Mouse (Mus musculus) lung, embryonic 16.5 days (tissue): ENCODE measurements around the gene Trio. TPM values are rescaled to one million over a fixed set of nuclear protein-coding genes. Genes with fewer than 3 reads are reported as not detected.

ENCODE experiments used
- ATAC-seq: fragments of 200-750 bp; cut with Nextera tagmentation; 2 replicates; pipeline ENCODE4 v1.8.0; 2017; ENCODE audit warnings: low read depth, mild to moderate bottlenecking, moderate library complexity
- H3K27ac ChIP-seq: fragments of 300-500 bp; sonication (generic); 2 replicates; pipeline ENCODE4 v1.5.1; 2014; ENCODE audit warnings: mild to moderate bottlenecking, control low read depth, low read length
- H3K27me3 ChIP-seq: fragments of 300-500 bp; sonication (generic); 2 replicates; pipeline ENCODE4 v1.6.1; 2014; ENCODE audit warnings: low read depth, low read length, mixed read lengths; ENCODE audit not compliant: control insufficient read depth, insufficient read depth
- H3K36me3 ChIP-seq: fragments of 300-500 bp; sonication (generic); 2 replicates; pipeline ENCODE4 v1.6.1; 2014; ENCODE audit warnings: low read length; ENCODE audit not compliant: control insufficient read depth, insufficient read depth
- H3K4me1 ChIP-seq: fragments of 300-500 bp; sonication (generic); replicated peaks from 2 replicates; pipeline ENCODE4 v1.6.1; 2014; ENCODE audit warnings: low read length, mixed read lengths; ENCODE audit not compliant: control insufficient read depth, insufficient read depth
- H3K4me2 ChIP-seq: fragments of 300-500 bp; sonication (generic); 2 replicates; pipeline ENCODE4 v1.6.1; 2014; ENCODE audit warnings: low read depth, low read length, control low read depth
- H3K4me3 ChIP-seq: fragments of 300-500 bp; sonication (generic); 2 replicates; pipeline ENCODE4 v1.5.1; 2014; ENCODE audit warnings: mild to moderate bottlenecking, low read length, control low read depth
- H3K9ac ChIP-seq: fragments of 300-500 bp; sonication (generic); 2 replicates; pipeline ENCODE4 v1.6.1; 2014; ENCODE audit warnings: low read length, control low read depth
- H3K9me3 ChIP-seq: fragments of 300-500 bp; sonication (generic); 2 replicates; pipeline ENCODE4 v1.6.1; 2016; ENCODE audit warnings: low read length; ENCODE audit not compliant: control insufficient read depth
- WGBS: fragments of 180-500 bp; shearing (Covaris S2); extraction: QIAGEN DNeasy Blood & Tissue Kit; methylation state at CpG from one replicate; pipeline ENCODE4 v1.1.7; 2014; 5-methylcytosine and 5-hydroxymethylcytosine counted together
- polyA plus RNA-seq: library from polyadenylated mRNA; unstranded; fragments of >200 nt; fragmentation: Nextera tagmentation; extraction: Ambion mirVana; gene quantifications from 2 replicates; pipeline ENCODE4 v1.2.1, GENCODE M21; 2015

The Trio gene
- polyA plus RNA-seq, 1 experiment from 2014 or later: 16.4 TPM

DNA sequence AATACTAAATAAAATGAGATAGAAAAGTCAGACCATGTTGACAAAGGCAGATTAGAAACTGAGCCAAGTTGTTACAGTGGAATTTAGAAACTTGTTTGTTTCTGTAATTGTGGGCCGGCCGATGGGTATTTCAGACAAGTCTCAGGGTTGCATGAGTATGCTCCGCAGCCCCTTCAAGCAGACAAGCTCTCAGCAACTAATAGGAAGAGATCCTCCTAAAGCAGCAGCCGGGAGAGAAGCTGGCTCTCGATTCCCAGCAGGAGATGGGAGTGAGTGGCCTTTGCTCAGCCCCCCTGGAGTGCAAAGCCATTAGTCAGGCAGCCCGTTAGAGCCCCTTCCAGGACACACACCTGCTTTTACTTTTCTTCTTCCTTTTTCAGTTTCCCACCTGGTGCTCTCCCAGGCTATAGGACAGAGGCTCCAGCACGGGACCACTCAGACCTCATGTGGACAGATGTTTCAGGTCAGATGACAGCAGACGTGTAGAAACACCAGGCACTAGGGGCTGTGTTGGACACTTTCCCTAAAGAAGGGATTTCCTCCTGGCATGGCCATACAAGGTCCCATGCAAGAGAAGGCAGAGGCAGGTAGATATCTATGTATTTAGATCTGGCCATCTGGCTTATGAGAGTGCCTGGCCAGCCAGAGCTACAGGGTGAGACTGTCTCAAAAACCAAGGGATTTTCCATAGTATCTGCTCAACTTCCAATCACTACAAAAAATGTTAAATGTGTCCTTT is 26.9 kb downstream of the Trio start:
- no peaks in the 10 kb centered on the region for H3K36me3 ChIP-seq
- no peaks in the 10 kb centered on the region for H3K9me3 ChIP-seq
- ATAC-seq: no peak
- no peaks in the 10 kb centered on the region for H3K27me3 ChIP-seq
- WGBS: 20% methylated on average over 8 of the region's 8 CpGs
- peak overlapping the region; percentile 36; the same call in 1 of the 2 replicates for H3K27ac ChIP-seq
- no peak overlapping the region for H3K4me2 ChIP-seq
- H3K4me1 ChIP-seq: peaks cover 65% of the 10 kb centered on the region
- peak overlapping the region; percentile 20; the same call in 1 of the 2 replicates for H3K9ac ChIP-seq
- no peak overlapping the region for H3K4me3 ChIP-seq

DNA sequence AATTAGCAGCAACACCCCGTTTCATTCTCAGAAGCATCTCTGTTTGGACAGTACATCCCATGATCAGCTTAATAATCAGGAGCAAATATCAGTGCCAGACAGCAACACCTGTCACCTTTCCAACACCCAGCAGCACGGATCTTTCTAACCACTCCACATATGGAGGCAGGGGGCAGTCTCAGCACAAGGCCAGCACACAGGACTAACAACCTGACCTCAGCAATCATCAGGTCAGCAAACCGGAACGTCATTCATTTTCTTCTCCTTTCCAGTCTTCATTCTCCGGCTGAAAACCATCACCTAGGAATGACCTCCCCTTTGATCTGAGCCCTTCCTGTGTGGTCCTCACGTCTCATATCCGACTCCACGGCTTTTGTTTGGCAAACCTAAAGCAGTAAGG is 27.7 kb downstream of the Trio start:
- Histone ChIP-seq H3K27ac (peak overlapping the region; percentile 17), H3K27me3 (no peaks in the 10 kb centered on the region), H3K4me1 (peaks cover 72% of the 10 kb centered on the region), H3K36me3 (no peaks in the 10 kb centered on the region), H3K9ac (no peak overlapping the region), H3K4me2 (0 out of 2 replicates have a peak overlapping the region, but pooled peaks have one; percentile 8), H3K9me3 (no peaks in the 10 kb centered on the region), H3K4me3 (no peak overlapping the region)
- ATAC-seq: peak; percentile 7; the same call in 1 of the 2 replicates
- WGBS: 7% methylated on average over 8 of the region's 8 CpGs

DNA sequence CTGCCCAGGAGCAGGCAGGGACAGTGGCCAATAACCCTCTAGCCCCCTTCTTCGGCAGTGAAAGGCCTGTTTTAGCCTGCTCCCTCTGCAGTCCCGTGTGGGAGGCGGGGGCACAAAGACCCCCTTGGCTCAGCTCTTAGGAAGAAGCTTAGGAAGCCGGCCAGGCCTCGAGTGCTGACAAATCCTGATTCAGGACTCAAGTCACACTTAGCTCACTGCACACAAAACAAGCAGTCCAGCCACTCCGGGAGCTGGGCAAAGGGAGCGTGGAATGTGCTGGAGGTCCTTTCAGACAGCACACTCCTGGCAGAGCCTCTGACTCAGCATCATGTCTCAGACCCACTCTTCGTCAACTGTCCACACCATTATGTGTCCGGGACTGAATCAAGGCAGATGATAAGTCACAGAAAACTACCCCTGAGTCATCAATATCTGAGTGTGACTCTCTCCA is 28.2 kb downstream of the Trio start:
- Histone ChIP-seq H3K27ac (peak overlapping the region; percentile 17), H3K9me3 (no peaks in the 10 kb centered on the region), H3K36me3 (no peaks in the 10 kb centered on the region), H3K4me3 (no peak overlapping the region), H3K4me1 (peaks cover 74% of the 10 kb centered on the region), H3K27me3 (no peaks in the 10 kb centered on the region), H3K9ac (peak overlapping the region; percentile 8; the same call in 1 of the 2 replicates), H3K4me2 (0 out of 2 replicates have a peak overlapping the region, but pooled peaks have one; percentile 8)
- 13% methylated on average over 9 of the region's 9 CpGs for WGBS
- peak; percentile 82 for ATAC-seq

DNA sequence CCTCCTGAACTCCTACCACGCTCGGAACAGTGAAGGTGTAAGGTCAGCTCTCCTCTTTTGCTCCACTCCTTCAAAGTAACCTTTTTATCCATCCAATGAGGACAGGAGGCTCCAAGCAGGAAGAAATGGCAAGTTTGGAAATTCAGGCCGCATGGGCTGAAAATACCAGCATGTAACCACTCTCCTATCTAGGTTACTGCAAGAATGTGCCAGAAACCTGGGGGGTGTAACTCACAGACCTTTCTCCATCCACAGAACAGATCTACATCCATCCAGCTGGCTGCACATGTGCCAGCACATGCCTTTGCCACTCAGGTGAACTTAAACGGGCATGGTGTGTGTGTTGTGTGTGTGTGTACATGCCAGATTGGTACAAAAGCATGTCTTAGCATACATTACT is 28.9 kb downstream of the Trio start:
- no peak for ATAC-seq
- Histone ChIP-seq H3K4me3 (no peak overlapping the region), H3K27ac (no peak overlapping the region), H3K4me1 (peaks cover 80% of the 10 kb centered on the region), H3K9me3 (no peaks in the 10 kb centered on the region), H3K27me3 (no peaks in the 10 kb centered on the region), H3K4me2 (no peak overlapping the region), H3K9ac (no peak overlapping the region), H3K36me3 (no peaks in the 10 kb centered on the region)
- 80% methylated on average over 4 of the region's 4 CpGs for WGBS

DNA sequence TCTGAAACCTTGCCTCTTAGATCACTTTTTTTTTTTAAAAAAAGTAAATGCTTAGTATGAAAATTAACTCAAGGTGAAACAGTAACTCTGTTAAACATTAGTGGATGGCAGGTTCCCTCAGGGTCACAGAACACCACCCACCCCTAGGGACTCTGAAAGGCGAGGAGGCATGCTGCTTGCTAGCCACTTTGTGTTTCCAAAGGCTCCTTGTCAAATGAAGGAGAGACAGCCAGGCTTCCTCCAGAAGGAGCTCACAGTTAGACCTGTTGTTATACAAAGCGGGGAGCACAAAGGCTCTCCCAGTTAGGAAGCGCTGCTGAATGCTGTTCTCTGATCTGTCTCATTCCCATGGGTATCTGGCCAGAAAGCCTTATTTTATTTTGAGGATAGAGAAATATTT is 30.2 kb downstream of the Trio start:
- H3K27ac ChIP-seq: no peak overlapping the region
- no peaks in the 10 kb centered on the region for H3K9me3 ChIP-seq
- no peak overlapping the region for H3K4me3 ChIP-seq
- no peak for ATAC-seq
- no peak overlapping the region for H3K9ac ChIP-seq
- H3K4me2 ChIP-seq: no peak overlapping the region
- 48% methylated on average over 3 of the region's 3 CpGs for WGBS
- no peaks in the 10 kb centered on the region for H3K36me3 ChIP-seq
- H3K4me1 ChIP-seq: peaks cover 79% of the 10 kb centered on the region
- H3K27me3 ChIP-seq: no peaks in the 10 kb centered on the region

DNA sequence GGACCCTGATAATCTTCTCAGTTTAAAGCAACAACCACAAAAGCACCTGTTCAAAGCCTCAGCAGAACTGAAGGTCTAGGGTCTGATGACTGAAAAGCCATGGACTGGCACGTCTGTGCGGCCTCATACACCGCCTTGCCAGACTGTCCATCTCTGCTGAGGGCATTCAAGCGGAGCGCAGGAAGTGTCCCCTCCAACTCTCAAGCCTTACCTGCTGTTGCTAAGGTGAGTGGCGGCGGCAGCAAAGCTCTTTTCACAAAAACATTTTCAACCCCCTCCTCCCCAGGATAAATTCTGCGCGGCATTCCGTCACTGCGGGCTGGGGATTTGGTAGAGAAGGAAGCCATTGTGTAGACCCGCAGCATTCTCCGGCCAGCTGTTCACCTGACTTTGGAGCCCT is 30.8 kb downstream of the Trio start:
- Histone ChIP-seq H3K27ac (no peak overlapping the region), H3K4me2 (peak overlapping the region; percentile 26; the same call in 1 of the 2 replicates), H3K4me3 (no peak overlapping the region), H3K36me3 (no peaks in the 10 kb centered on the region), H3K9me3 (no peaks in the 10 kb centered on the region), H3K9ac (no peak overlapping the region), H3K4me1 (peaks cover 78% of the 10 kb centered on the region), H3K27me3 (no peaks in the 10 kb centered on the region)
- no peak for ATAC-seq
- 67% methylated on average over 13 of the region's 13 CpGs for WGBS

DNA sequence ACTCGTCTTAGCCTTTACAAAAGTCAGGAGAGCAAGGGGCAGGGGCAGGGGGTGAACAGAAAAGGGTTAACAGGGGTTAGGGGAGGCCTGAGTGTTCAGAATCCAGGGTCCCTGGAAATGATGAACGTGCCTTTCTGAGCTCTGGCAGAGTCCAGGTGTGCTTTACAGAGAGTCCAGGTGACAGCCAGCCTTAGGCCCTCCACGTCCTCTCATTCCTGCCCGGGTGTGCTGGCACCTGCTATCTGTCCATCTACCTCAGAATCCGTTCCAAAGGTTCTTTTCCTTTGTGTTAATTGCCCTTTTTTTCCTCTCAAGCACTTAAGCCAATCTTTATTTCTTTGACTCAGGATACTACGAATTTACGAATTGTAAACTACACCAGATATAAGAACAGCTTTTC is 32.1 kb downstream of the Trio start:
- no peak for ATAC-seq
- Histone ChIP-seq H3K27me3 (no peaks in the 10 kb centered on the region), H3K4me2 (no peak overlapping the region), H3K4me1 (peaks cover 66% of the 10 kb centered on the region), H3K9me3 (no peaks in the 10 kb centered on the region), H3K4me3 (no peak overlapping the region), H3K36me3 (no peaks in the 10 kb centered on the region), H3K9ac (no peak overlapping the region), H3K27ac (no peak overlapping the region)
- 62% methylated on average over 7 of the region's 7 CpGs for WGBS

DNA sequence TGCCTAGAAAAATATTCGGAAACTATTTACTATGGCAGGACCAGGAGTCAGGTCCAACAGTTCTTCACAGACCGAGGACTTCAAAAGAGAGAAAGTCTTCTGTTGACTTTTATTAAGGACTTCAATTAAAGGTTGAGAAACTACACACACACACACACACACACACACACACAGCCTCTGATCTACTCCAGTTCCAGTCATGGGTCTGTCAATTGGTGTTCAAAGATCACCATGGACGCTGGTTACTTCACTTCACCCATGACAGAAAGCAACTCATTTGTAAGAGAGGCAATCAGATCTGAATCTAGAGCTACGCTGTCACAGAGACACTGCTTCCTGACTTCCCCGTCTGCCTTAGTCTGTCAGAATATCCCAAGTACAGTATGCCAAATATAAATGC is 33.1 kb downstream of the Trio start:
- no peaks in the 10 kb centered on the region for H3K36me3 ChIP-seq
- H3K4me2 ChIP-seq: no peak overlapping the region
- H3K4me1 ChIP-seq: peaks cover 57% of the 10 kb centered on the region
- no peak overlapping the region for H3K27ac ChIP-seq
- ATAC-seq: 0 out of 2 replicates have a peak, but pooled peaks have one; percentile 24
- WGBS: 35% methylated on average over 5 of the region's 5 CpGs
- H3K4me3 ChIP-seq: no peak overlapping the region
- no peaks in the 10 kb centered on the region for H3K27me3 ChIP-seq
- no peaks in the 10 kb centered on the region for H3K9me3 ChIP-seq
- H3K9ac ChIP-seq: no peak overlapping the region

DNA sequence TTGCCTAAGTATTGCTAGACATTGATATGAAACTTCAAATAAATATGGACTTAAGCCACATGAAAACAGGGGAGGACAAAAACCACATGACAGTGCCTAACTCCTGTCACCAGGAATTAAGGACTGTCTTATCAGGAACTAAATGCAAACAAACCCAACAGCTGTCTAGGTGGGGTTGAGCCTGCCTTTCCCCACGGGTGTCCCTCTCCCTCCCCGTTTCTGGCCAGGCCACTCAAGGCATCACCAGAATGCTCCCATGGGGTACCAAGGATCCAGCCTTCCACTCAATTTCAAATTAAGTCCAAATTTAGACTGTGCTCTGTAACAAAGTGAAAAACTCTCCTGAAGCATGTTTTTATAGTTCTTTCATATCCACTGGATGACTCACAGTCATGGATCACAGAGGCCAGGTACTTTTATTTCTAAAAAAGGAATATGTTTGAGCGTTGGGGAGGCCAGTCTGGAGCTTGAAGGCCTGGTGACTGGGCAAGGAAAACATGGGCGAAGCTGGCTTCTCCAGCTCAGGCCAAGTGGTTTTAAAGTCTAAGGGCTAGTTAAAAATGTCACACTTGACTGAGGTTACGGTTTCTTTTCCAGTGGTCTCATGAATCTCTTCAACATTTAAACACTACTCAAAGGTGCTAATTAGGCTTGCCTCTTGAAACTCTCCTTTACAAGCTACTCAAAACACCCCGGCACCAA is 33.6 kb downstream of the Trio start:
- ATAC-seq: no peak
- 45% methylated on average over 6 of the region's 6 CpGs for WGBS
- no peak overlapping the region for H3K4me2 ChIP-seq

More for the DNA sequence above, 33.6 kb downstream of the Trio start:
- Histone ChIP-seq H3K36me3 (no peaks in the 10 kb centered on the region), H3K9me3 (no peaks in the 10 kb centered on the region), H3K27me3 (no peaks in the 10 kb centered on the region), H3K4me3 (no peak overlapping the region), H3K4me1 (peaks cover 51% of the 10 kb centered on the region), H3K27ac (peak overlapping the region; percentile 25), H3K9ac (no peak overlapping the region)
